Mouse (Mus musculus): ENCODE measurements around the gene Eln.

Eln gene

DNA sequence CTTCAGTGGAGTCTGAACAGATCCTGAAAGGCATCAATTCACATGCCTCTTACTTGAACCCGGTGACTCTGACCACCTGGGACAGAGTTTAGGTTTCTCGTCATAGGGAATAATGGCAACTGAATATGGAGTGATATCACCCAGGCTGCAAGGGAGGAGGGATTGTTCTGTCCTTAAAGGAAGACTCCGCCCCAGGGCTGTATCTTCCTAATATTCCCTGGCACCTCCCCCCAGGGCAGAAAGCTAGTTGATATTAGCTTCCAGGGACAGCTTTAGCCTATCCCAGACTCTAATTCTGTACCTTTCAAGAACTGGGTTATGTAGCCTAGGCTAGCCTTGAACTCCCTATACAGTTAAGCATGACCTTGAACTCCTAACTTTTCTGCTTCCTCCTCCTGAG lies 2.1 kb downstream of the Eln start:
- no peak for DNase-seq (ENCODE audit: low read depth, low spot score)

DNA sequence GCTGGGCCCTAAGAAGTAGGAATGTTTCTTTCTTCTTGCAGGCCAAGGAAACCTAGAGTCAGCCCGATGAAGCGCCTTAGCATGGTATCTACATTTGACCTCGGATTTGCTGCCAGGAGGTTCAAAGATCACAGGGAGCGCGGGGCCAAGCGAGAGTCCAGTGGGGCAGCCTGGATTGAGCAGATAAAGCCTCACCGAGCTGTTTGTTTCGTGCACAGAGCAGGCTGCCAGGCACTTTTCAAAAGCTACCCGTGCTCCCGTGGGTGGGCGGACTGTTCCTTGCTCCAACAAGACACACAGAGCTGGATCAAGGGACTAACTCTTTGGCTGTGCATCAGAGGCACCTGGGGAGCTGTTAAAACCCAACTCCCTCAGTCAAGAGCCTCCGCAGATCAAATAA lies 3.1 kb downstream of the Eln start:
- DNase-seq (ENCODE audit: low read depth, low spot score), result no peak

GRCm38 (mm10) chr5:134742221-134742795 lies 4.8 kb downstream of the Eln start:
- no peak for DNase-seq (ENCODE audit: low read depth, low spot score)

GRCm38 (mm10) chr5:134740501-134741341 lies 6.4 kb downstream of the Eln start:
- no peak for DNase-seq (ENCODE audit: low read depth, low spot score)

DNA sequence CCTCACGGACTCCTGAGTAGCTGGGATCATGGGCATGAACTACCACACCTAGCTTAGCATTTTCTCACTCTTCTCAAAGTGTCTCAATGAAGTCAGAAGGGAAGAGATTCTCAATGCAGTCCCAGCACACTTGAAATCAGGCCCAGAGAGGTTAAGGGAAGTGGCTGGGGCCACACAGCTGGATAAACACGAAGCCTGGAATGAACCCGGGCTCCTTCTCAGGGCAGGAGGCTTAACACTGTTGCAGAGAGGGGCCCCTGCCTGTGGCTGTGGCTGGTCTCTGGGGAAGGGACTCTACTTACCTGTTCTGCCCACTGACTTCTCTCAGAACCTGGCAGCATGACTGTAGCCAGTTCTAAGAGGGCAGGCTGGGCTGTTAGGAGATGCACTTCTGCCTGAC lies 7.2 kb downstream of the Eln start:
- no peak for DNase-seq (ENCODE audit: low read depth, low spot score)

GRCm38 (mm10) chr5:134734920-134735319 lies 12.2 kb downstream of the Eln start:
- DNase-seq (ENCODE audit: low read depth, low spot score), result no peak

- no peak for DNase-seq (ENCODE audit: low read depth, low spot score)
Measured at GRCm38 (mm10) chr5:134734072-134734471, 13.1 kb downstream of the Eln start.

DNA sequence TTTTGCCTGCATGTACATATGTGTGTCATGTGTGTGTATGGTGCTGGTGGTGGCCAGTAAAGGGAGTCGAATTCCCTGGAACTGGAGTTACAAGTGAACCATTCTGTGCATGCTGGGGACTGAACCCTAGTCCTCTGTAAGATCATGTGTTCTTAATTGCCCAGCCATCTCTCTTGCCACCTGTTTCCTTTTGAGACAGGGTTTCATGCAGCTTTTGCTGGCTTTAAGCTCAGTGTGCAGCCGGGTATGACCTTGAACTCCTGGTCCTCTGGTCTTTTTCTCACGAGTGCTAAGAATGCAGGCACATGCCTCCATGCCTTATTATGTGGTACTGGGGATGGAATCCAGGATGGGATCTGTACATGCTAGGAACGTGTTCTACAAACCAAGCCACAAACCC lies 13.9 kb downstream of the Eln start:
- no peak for DNase-seq (ENCODE audit: low read depth, low spot score)

DNA sequence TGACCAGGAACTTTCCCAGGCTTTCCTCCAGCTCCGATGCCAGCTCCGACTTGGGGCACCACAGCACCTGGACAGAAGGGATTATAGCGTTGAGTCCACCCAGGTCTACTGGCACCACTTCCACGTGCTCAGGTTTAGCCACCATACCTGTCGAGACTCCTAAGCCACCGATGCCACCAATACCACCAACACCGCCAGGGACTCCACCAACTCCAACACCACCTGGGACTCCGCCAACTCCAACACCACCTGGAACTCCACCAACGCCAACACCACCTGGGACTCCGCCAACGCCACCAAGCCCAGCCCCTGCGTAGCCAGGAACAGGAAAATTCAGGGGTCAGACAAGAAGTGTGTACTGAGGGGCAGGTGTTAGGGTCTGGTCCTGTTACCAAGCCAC lies 18.0 kb downstream of the Eln start:
- DNase-seq (ENCODE audit: low read depth, low spot score), result no peak

- no peak for DNase-seq (ENCODE audit: low read depth, low spot score)
Measured at GRCm38 (mm10) chr5:134728535-134728934, 18.6 kb downstream of the Eln start.

- no peak for DNase-seq (ENCODE audit: low read depth, low spot score)
Measured at GRCm38 (mm10) chr5:134727001-134727639, 20.0 kb downstream of the Eln start.

DNA sequence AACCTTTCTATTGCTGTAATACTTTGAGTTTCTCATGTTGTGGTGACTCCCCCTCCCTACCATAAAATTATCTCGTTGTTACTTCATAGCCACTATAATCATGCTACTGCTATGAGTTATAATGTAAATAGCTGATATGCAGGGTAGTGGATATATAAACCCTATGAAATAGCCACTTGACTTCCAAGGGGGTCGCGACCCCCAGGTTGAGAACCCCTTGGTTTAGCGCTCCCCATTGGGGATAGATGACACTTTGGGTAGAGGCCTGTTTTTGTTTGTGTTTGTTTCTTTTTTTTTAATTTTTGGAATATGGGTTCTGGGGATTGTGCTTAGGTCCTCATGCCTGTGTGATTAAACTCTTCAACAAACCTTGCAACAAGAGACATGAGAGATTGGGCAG lies 21.8 kb downstream of the Eln start:
- no peak for DNase-seq (ENCODE audit: low read depth, low spot score)

GRCm38 (mm10) chr5:134720058-134720457 lies 27.1 kb downstream of the Eln start:
- DNase-seq (ENCODE audit: low read depth, low spot score), result no peak

- no peak for DNase-seq (ENCODE audit: low read depth, low spot score)
Measured at GRCm38 (mm10) chr5:134711076-134711475, 36.0 kb downstream of the Eln start.

DNA sequence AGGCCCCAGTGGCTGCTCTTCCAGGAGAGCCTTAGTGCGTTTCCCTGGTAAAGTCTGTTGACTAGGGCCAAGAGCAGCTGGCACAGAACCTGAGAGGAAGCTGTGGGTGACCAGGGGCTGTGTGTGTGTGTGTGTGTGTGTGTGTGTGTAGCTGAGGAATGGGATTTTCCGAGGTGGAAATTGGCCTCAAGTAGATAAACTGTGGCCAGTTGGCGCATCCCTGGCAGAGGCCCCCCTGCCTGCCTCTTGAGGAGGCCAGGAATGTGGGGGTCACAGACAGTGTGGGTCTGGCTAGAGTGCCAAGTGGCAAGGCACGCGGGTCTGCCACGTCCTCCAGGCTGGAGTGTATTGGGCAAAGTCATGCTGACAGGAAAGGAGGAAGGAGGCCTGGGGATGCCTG lies 37.8 kb downstream of the Eln start:
- no peak for DNase-seq (ENCODE audit: low read depth, low spot score)

- DNase-seq (ENCODE audit: low read depth, low spot score), result peak; percentile 59
Measured at GRCm38 (mm10) chr5:134704157-134704556, 43.0 kb downstream of the Eln start.

DNA sequence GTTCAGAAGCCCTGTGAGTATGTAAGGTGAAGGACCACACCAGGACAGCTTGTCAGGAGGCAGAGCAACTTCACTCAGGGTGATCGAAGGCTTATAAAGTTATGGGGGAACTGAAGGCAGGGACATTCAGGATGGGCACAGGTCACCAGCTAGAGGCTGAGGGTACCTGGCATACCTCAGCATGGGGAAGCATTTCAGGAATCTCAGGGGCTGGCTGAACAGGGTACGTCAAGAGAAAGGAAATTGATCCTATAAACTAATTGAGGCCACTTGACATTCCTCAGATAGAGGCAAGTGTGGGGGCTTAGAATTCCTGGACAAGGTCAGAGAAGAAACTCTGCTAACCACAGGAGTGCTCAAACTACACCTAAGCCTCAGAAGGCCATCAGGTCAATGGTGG lies 51.6 kb downstream of the Eln start:
- DNase-seq (ENCODE audit: low read depth, low spot score), result no peak

DNA sequence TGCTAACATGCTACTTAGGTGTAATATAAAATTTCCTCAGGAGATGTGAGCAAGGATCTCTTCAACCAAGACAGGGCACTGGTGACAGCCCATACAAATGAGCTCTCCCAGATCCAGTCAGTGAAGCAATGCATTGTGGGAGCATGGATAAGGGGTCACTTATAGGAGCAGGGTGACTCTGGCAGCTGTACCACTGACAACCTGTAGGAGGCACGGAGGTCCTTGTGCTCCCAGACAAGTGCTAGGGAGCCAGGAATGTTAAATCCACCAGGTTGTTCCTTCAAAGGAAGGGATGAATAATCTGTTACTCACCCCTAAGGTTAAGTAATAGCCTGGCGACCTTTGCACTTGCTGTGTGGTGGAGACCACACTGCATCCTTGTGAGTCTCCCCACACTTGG lies 52.0 kb downstream of the Eln start:
- no peak for DNase-seq (ENCODE audit: low read depth, low spot score)

DNA sequence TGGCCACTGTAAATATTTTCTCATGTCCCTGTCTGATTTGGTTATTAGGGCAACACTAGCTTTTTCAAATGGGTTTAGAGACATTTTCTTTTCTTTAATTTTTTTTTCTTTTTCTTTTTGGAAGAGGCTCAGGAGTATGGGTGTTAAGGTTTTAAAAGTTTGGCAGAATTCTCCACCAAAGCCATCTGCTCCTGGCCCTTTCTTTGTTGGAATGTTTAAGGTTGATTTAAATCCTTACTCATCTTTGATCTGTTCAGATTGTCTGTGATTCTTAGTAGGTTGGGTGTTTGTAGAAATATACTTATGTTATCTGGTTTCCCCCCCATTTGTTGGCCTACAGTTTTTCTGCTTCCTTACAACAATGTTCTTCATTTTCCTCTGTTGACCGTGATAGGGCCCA lies 54.4 kb downstream of the Eln start:
- no peak for DNase-seq (ENCODE audit: low read depth, low spot score)

GRCm38 (mm10) chr5:134688718-134689284 lies 58.3 kb downstream of the Eln start:
- DNase-seq (ENCODE audit: low read depth, low spot score), result peak; percentile 96

DNA sequence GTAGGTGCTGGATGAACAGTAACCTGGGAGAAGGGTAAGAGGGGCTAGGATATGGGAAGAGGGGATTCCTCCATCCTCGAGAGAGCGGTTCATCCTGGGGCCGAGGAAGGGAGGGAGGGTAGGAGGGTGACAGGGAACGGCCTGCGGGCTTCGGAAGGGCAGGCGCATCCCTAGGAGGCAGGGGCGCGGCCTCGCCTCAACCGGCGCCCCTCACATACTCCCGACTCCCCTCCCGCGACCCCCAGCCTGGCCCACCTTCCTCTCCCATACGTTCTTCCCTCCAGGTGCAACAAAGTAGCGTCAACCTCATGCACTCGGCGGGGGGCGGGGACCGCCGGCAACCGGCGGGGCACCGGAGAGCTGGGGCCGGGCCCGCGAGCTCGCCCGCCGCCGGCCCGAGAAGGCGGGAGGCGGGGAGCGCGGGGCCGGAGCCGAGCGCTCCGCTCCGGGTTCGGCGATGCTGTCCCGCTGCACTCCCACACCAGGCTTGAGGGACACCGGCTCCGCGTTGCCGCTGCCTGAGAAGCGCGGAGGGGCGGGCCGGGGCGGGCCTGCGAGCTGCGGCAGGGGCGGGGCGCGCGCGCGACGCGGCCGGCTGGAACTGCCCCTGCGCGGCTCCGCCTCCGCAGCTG lies 58.9 kb downstream of the Eln start, which contains the start of gene Limk1:
TSS of gene Limk1 (minus strand) at position 513 of the 632 bp plus-strand sequence.
- no peak for DNase-seq (ENCODE audit: low read depth, low spot score)

GRCm38 (mm10) chr5:134687187-134687586 lies 59.9 kb downstream of the Eln start:
- no peak for DNase-seq (ENCODE audit: low read depth, low spot score)
